Mouse (Mus musculus) lung, postnatal 0 days (tissue): Measurements from ENCODE around the gene Stx18.

ENCODE experiments used
- CTCF ChIP-seq: IDR thresholded peaks from 2 replicates; pipeline ENCODE4 v1.5.1; 2016; ENCODE audit warnings: antibody characterized with exemption, mild to moderate bottlenecking
- EP300 ChIP-seq: IDR thresholded peaks from 2 replicates; pipeline ENCODE4 v1.6.1; 2016; ENCODE audit warnings: antibody characterized with exemption, mild to moderate bottlenecking, control low read depth

DNA sequence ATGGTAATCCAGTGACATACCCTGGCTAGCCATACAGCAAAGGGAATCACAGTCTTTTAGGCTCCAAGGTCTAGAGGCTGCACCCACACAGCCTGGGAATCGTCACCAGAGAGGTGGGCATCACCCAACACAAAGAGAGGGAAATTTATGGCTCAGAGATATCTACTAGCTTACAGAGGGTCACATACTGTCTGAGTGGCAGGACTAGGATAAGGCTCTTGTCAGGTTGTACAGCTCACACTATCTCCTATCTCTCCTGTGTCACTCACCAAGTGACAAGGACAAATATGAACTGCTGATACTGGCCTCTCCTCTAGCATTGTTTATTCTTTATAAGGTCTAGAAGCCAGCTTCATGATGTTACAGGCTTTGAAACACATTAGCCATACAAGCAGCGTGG lies 90.8 kb downstream of the Stx18 start:
- TF ChIP-seq CTCF (no peak), EP300 (no peak)
